Mouse (Mus musculus) forebrain, embryonic 12.5 days (tissue): ENCODE measurements around the gene Tomm22. TPM values are rescaled to one million over a fixed set of nuclear protein-coding genes. Genes with fewer than 3 reads are reported as not detected.

Experiments used
- ATAC-seq: fragments of 200-750 bp; cut with Nextera tagmentation; 2 replicates; pipeline ENCODE4 v1.8.0; 2017; ENCODE audit warnings: moderate TSS enrichment; ENCODE audit not compliant: low FRiP score
- H3K27ac ChIP-seq: fragments of 300-500 bp; sonication (generic); 2 replicates; pipeline ENCODE4 v1.5.1; 2016; ENCODE audit warnings: mild to moderate bottlenecking
- H3K27me3 ChIP-seq: fragments of 300-500 bp; sonication (generic); 2 replicates; pipeline ENCODE4 v1.6.1; 2016; ENCODE audit warnings: mild to moderate bottlenecking
- H3K36me3 ChIP-seq: fragments of 300-500 bp; sonication (generic); replicated peaks from 2 replicates; pipeline ENCODE4 v1.6.1; 2016; ENCODE audit warnings: mild to moderate bottlenecking
- H3K4me1 ChIP-seq: fragments of 300-500 bp; sonication (generic); 2 replicates; pipeline ENCODE4 v1.6.1; 2016
- H3K4me2 ChIP-seq: fragments of 300-500 bp; sonication (generic); 2 replicates; pipeline ENCODE4 v1.6.1; 2016; ENCODE audit warnings: mild to moderate bottlenecking, moderate library complexity
- H3K4me3 ChIP-seq: fragments of 300-500 bp; sonication (generic); replicated peaks from 2 replicates; pipeline ENCODE4 v1.5.1; 2016; ENCODE audit warnings: mild to moderate bottlenecking
- H3K9ac ChIP-seq: fragments of 300-500 bp; sonication (generic); 2 replicates; pipeline ENCODE4 v1.6.1; 2016; ENCODE audit warnings: mild to moderate bottlenecking
- H3K9me3 ChIP-seq: fragments of 300-500 bp; sonication (generic); 2 replicates; pipeline ENCODE4 v1.6.1; 2016
- WGBS: fragments of 180-500 bp; shearing (Covaris S2); methylation state at CpG from one replicate; pipeline ENCODE4 v1.1.7; 2016; 5-methylcytosine and 5-hydroxymethylcytosine counted together
- polyA plus RNA-seq: library from polyadenylated mRNA; unstranded; fragments of >200 nt; fragmentation: Nextera tagmentation; extraction: Ambion mirVana; gene quantifications from 2 replicates; pipeline ENCODE4 v1.2.1, GENCODE M21; 2016

The Tomm22 gene
- polyA plus RNA-seq, 1 experiment from 2014 or later, result 266 TPM

DNA sequence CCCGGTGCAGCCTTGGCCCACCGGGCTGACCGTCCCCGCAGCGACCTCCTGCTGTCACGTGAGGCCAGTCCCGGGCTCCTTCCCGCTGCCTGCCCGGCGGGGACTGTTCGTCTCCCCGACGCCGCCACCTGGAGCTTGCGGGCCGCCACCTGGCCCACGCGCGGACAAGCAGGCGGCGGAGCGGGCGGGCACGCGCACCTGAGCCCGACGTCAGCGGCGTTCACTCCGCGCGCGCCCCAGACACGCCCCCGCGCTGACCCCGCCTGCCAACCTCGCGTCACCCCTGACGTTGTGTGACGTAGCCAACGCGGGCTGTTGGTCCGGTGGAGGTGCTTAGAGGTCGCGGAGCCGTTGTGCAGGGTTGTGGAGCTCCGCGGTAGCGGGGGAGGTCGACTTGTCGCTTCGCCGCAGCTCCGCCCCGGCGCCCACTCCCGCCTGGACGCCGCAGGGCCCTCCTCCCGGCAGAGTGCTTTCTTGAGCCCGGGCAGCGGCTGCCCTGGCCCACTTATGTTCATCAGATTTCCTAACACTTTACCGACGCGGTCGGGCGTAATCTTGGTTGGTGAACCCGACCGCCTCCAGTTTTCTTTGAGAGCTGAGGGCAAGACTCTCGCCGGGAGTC lies 17.1 kb downstream of the Tomm22 start, which contains the start of gene Josd1:
Josd1 (minus strand) TSS at position 274 of the 622 bp plus-strand sequence.
- ATAC-seq, result peak; percentile 60
- no peaks in the 10 kb centered on the region for H3K9me3 ChIP-seq
- no peaks in the 10 kb centered on the region for H3K27me3 ChIP-seq
- peak within 1 kb of the TSS; percentile 89 for H3K9ac ChIP-seq
- peak within 1 kb of the TSS; percentile 63 for H3K4me2 ChIP-seq
- peaks cover 69% of the 10 kb centered on the region for H3K4me1 ChIP-seq
- H3K27ac ChIP-seq, result peak within 1 kb of the TSS; percentile 93
- WGBS, result under 1% methylated on average over 72 of the region's 72 CpGs
- no peaks in the 10 kb centered on the region for H3K36me3 ChIP-seq
- H3K4me3 ChIP-seq, result peak within 1 kb of the TSS; percentile 77

DNA sequence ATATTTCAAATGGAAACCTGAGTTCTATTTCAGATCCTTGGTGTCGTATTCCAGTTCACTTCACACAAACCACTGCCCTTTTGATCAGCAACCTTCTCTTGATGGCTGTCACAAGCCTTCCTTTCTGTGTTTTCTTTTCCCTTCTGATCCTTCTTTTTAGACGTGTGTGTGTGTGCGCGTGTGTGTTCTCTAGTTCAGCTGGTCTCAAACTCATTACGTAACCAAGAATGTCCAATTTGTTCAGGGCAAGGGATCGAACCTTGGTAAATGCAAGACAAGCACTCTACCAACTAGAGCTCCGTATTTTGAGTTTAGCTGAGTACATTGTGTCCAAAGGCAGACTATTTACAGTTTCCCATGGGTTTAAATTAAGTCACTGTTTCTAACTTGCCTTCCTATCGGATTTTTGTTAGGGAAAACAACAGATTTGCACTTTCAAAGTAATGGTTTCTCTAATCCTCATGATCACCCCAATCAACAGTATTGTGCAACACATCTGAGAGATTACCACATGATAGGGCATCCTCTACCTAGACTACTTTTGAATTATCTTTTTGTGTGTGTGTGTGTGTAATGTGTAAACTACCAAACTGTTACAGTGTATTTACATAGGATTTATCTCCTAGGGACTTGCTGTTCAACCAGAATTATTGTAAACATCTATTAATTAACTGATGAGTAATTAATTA lies 17.8 kb downstream of the Tomm22 start:
- Histone ChIP-seq H3K9ac (peak overlapping the region; percentile 89), H3K27ac (peak overlapping the region; percentile 93), H3K27me3 (no peaks in the 10 kb centered on the region), H3K4me3 (peak overlapping the region; percentile 77), H3K36me3 (no peaks in the 10 kb centered on the region), H3K9me3 (no peaks in the 10 kb centered on the region), H3K4me1 (peaks cover 69% of the 10 kb centered on the region), H3K4me2 (peak overlapping the region; percentile 63)
- WGBS, result 5% methylated on average over 8 of the region's 8 CpGs
- ATAC-seq, result no peak

DNA sequence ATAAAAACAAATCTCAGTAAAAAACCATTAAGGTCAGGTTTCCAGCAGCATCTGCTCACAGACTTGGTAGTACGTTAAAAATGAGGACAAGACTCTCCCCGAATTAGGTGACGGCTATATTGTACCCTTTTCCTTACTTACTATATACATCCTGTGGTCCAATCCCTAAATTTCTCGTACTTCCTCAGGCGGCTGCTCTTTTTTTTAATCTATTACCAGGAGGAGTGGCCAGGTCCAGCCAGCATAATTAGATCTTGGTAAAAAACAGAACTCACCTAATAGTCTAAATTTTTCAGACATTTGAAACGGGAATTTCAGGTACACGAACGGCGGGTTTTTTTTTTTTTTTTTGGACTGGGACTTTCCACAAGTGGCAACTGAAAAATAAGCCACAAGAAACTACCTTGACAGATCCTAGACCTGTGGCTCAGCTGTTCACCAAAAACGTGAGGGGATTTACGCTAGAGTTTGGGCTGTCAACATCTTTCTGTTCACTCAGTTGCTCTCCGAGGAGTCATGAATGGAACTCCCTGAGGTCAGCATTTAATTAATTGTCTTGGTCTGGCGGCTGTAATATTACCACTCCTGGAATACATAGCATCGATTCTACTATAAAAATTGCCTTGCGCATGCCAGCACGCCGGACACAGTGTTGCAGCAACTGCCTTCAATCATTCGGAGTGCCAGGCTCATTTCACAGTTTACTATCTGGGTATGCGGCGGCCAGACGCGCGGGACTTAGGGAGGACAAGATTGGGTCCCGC lies 19.2 kb downstream of the Tomm22 start:
- Histone ChIP-seq H3K36me3 (peaks cover 7% of the 10 kb centered on the region), H3K9ac (peak overlapping the region; percentile 38; the same call in 1 of the 2 replicates), H3K9me3 (no peaks in the 10 kb centered on the region), H3K4me1 (peaks cover 58% of the 10 kb centered on the region), H3K4me2 (peak overlapping the region; percentile 98), H3K27ac (peak overlapping the region; percentile 53; the same call in 1 of the 2 replicates), H3K4me3 (peak overlapping the region; percentile 91), H3K27me3 (no peaks in the 10 kb centered on the region)
- 19% methylated on average over 24 of the region's 24 CpGs for WGBS
- no peak for ATAC-seq

DNA sequence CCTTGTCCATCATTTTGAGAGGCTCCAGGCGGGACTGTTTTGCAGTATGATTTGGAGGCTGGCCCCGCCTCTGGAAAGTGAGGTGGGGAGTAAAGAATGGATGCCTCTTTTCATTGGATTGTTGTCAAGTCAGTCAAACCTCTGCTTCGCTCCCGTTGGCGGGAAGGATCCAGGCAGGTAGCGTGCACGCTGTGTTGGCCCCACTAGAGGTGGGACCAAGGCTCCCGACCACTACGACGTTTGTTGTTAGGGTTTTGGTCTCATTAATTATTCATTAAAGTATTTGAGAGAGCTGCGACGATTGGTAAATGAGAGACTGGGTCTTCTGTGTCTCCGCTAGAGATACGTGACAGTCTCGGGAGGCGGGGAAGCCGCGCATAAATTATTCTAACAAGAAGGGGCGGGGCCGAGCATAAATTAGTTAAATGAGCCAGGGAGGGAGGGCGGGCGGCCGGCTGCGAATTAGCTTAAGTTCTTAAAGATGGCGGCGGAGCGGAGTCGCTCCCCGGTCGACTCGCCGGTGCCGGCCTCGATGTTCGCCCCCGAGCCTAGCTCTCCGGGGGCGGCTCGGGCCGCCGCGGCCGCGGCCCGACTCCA lies 19.9 kb downstream of the Tomm22 start, which contains the start of gene Gtpbp1:
Gtpbp1 (plus strand) TSS at position 420 of the 597 bp plus-strand sequence.
- H3K27me3 ChIP-seq, result no peaks in the 10 kb centered on the region
- peaks cover 51% of the 10 kb centered on the region for H3K4me1 ChIP-seq
- H3K36me3 ChIP-seq, result peaks cover 12% of the 10 kb centered on the region
- peak within 1 kb of the TSS; percentile 98 for H3K4me2 ChIP-seq
- H3K9ac ChIP-seq, result peak within 1 kb of the TSS; percentile 93
- peak within 1 kb of the TSS; percentile 91 for H3K4me3 ChIP-seq
- peak within 1 kb of the TSS; percentile 93 for H3K27ac ChIP-seq
- under 1% methylated on average over 45 of the region's 45 CpGs for WGBS
- H3K9me3 ChIP-seq, result no peaks in the 10 kb centered on the region
- peak; percentile 97 for ATAC-seq

DNA sequence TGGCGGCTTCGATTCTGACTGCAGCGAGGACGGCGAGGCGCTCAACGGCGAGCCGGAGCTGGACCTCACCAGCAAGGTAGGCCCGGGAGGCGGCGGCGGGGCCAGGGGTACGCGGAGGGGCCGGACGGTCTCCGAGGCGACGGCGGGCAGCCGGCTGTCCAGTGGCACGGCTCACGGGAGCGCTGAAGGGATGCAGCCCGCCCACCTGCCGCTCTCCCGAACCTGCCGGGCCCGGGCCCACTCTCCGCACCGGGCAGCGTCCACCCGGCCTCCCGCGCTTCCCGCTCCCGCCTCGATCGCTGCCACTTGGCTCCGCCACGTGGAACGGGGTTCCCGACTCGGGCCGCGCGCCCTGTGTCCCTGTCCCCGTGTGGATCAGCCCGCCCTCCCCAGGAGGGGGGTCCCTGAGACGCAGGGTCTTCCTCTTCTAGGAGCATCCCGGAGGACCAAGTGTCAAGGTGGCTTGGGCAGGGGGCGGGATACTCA lies 20.4 kb downstream of the Tomm22 start:
- no peaks in the 10 kb centered on the region for H3K9me3 ChIP-seq
- H3K4me2 ChIP-seq, result peak overlapping the region; percentile 98
- WGBS, result under 1% methylated on average over 46 of the region's 53 CpGs
- peak overlapping the region; percentile 93 for H3K9ac ChIP-seq
- H3K4me3 ChIP-seq, result peak overlapping the region; percentile 91
- ATAC-seq, result peak; percentile 31
- peak overlapping the region; percentile 93 for H3K27ac ChIP-seq
- H3K4me1 ChIP-seq, result peaks cover 46% of the 10 kb centered on the region
- no peaks in the 10 kb centered on the region for H3K27me3 ChIP-seq
- H3K36me3 ChIP-seq, result peaks cover 15% of the 10 kb centered on the region

DNA sequence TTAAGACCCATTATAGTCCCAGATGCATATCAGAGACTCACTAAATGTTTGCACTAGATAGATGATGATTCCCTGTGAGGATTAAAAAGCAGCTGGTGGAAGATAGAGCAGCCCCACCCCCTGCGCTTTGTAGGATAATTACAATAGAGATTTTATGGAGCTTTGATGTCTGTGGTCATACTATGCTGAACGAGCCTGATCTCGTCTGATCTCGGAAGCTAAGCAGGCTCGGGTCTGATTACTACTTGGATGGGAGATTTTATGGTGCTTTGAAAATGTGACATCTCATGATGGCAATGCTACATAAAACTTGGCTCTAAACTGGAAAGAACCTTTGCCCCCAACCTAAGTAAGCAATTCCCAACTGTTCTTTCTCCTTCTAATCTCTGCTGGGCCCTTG lies 21.7 kb downstream of the Tomm22 start:
- Histone ChIP-seq H3K27me3 (no peaks in the 10 kb centered on the region), H3K4me2 (peak overlapping the region; percentile 98), H3K9ac (no peak overlapping the region), H3K4me1 (peaks cover 47% of the 10 kb centered on the region), H3K9me3 (no peaks in the 10 kb centered on the region), H3K4me3 (0 out of 2 replicates have a peak overlapping the region, but pooled peaks have one; percentile 91), H3K36me3 (peaks cover 19% of the 10 kb centered on the region), H3K27ac (no peak overlapping the region)
- ATAC-seq, result no peak
- WGBS, result 79% methylated on average over 5 of the region's 5 CpGs

DNA sequence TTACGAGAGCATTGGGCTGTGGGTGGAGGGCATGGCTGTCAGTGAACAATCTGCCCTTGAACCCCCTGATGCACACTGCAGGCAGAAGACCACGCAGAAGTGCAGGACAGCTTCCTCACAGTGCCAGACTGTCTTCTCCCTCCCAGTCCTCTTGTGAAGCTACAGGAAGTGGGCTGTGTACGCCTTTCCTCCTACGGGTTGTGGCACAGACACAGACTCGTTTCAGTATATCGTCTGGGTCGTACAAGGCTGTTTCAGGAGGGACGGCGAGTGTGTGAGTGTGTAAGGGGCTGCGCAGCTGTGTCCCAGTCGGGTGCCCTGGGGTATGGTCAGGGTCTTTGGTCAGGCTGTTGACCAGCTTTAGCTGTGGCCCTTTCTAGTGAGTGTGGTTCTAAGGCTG lies 23.1 kb downstream of the Tomm22 start:
- Histone ChIP-seq H3K4me3 (no peak overlapping the region), H3K27ac (no peak overlapping the region), H3K36me3 (peaks cover 19% of the 10 kb centered on the region), H3K9me3 (no peaks in the 10 kb centered on the region), H3K27me3 (no peaks in the 10 kb centered on the region), H3K4me2 (no peak overlapping the region), H3K9ac (no peak overlapping the region), H3K4me1 (peaks cover 48% of the 10 kb centered on the region)
- WGBS, result 90% methylated on average over 11 of the region's 11 CpGs
- ATAC-seq, result no peak

DNA sequence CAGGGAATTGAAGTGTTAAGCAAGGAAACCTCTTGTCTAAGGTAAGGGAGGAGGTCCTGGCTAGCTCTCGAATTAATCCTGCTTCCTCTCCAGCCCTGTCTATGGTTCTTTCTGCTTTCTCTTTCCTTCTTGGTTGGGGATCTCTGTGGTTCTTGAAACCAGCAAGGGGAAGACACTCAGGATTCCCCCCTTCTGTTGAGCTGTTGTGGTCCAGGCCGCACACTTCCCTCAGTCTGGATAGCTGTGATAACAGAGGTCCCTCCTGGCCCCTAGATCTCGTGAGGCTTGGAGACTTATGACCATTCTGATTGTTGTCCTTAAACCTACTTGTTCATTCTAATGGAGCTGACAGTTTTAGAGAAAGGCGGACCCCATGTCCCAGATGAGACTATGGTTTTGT lies 23.9 kb downstream of the Tomm22 start:
- no peak overlapping the region for H3K9ac ChIP-seq
- no peak overlapping the region for H3K4me3 ChIP-seq
- H3K27ac ChIP-seq, result no peak overlapping the region
- peaks cover 46% of the 10 kb centered on the region for H3K4me1 ChIP-seq
- no peak overlapping the region for H3K4me2 ChIP-seq
- no peaks in the 10 kb centered on the region for H3K9me3 ChIP-seq
- H3K36me3 ChIP-seq, result peaks cover 25% of the 10 kb centered on the region
- no peaks in the 10 kb centered on the region for H3K27me3 ChIP-seq
- 93% methylated on average over 4 of the region's 4 CpGs for WGBS
- no peak for ATAC-seq

DNA sequence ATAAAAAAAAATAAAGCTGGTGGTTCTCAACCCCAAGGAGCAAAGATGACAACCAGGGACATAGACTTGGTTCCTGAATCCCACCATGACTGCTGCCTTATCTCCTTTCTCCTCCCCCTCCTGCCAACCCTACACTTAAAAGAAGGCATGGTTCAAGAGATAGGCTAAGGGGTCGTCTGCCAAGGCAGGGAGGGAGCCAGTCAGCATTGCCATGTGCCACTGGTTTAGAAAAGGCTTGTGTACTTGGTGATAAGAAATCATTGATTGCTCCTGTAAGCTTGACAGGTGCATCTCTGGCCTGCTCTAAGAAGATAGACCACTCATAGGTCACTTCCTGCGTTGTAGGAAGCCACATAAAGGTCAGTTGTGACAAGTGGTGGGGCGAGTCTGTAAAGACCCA lies 24.9 kb downstream of the Tomm22 start:
- Histone ChIP-seq H3K27me3 (no peaks in the 10 kb centered on the region), H3K4me1 (peaks cover 40% of the 10 kb centered on the region), H3K9me3 (no peaks in the 10 kb centered on the region), H3K9ac (no peak overlapping the region), H3K4me3 (no peak overlapping the region), H3K36me3 (peaks cover 26% of the 10 kb centered on the region), H3K27ac (no peak overlapping the region), H3K4me2 (no peak overlapping the region)
- WGBS, result 84% methylated on average over 3 of the region's 3 CpGs
- no peak for ATAC-seq

DNA sequence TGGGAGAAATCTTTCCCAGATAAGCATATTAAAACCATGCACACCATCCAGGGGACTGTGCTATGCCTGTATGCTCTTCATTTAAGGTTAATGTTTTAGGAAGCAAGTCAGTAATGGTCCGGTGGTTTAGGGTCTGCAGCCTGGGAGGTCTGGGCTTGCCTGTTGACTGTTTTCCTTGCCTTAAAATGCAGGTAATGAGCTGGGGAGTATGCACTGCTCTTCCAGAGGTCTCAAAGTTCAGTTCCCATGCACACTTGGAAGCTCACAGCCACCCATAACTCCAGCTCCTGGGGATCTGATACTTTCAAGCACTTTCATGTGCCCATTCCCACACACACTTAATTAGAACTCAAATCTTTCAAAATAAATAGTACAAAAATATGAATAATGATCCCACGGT lies 25.8 kb downstream of the Tomm22 start:
- 92% methylated on average over 2 of the region's 2 CpGs for WGBS
- Histone ChIP-seq H3K9ac (no peak overlapping the region), H3K36me3 (peaks cover 26% of the 10 kb centered on the region)

DNA sequence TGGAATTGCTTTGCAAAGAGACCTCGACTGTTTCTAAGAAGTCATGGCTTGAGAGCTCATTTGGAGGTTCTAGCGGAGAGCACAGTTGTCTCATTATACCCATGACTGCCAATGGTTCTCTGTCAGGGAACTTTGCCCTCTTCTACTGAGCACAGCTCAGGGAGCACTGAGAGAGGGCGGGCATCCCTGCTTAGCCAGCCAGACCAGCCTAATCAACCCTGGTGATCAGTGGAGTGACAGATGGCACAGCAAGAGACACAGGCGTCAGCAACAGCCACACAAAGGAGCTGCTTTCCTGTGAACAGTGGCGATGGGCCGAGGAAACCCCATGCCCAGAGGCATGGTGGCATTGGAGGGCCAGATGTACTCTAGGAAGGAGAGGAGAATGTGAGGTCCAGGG lies 26.4 kb downstream of the Tomm22 start:
- Histone ChIP-seq H3K4me2 (no peak overlapping the region), H3K27me3 (no peaks in the 10 kb centered on the region), H3K27ac (peak overlapping the region; percentile 73), H3K9ac (no peak overlapping the region), H3K9me3 (no peaks in the 10 kb centered on the region), H3K4me1 (peaks cover 32% of the 10 kb centered on the region), H3K36me3 (peaks cover 26% of the 10 kb centered on the region), H3K4me3 (no peak overlapping the region)
- 73% methylated on average over 6 of the region's 6 CpGs for WGBS
- ATAC-seq, result peak; percentile 33; the same call in 1 of the 2 replicates

More for the DNA sequence above, 25.8 kb downstream of the Tomm22 start:
- no peak overlapping the region for H3K4me3 ChIP-seq
- no peaks in the 10 kb centered on the region for H3K27me3 ChIP-seq
- H3K4me1 ChIP-seq, result peaks cover 37% of the 10 kb centered on the region
- ATAC-seq, result no peak
- no peak overlapping the region for H3K4me2 ChIP-seq
- no peaks in the 10 kb centered on the region for H3K9me3 ChIP-seq
- H3K27ac ChIP-seq, result peak overlapping the region; percentile 73
